Mouse (Mus musculus): ENCODE data around the gene Dazap1. TPM values are rescaled to one million over a fixed set of nuclear protein-coding genes. Genes with fewer than 3 reads are reported as not detected.

Dazap1 gene
- polyA plus RNA-seq, 1 experiment from 2014 or later = 44.3 TPM

GRCm38 (mm10) chr10:80252011-80252410, 9.3 kb upstream of the Dazap1 start:
- Histone ChIP-seq H3K27ac (no peak overlapping the region), H3K4me2 (no peak overlapping the region), H3K9ac (no peak overlapping the region), H3K4me3 (no peak overlapping the region), H3K4me1 (peaks cover 38% of the 10 kb centered on the region), H3K36me3 (peaks cover 58% of the 10 kb centered on the region), H3K27me3 (replicated peaks) (no peaks in the 10 kb centered on the region), H3K9me3 (replicated peaks) (no peaks in the 10 kb centered on the region)
- ATAC-seq = no peak

GRCm38 (mm10) chr10:80252493-80253274, 8.6 kb upstream of the Dazap1 start:
- H3K4me3 ChIP-seq = no peak overlapping the region
- H3K4me2 ChIP-seq = no peak overlapping the region
- 85% methylated on average over 11 of the region's 11 CpGs for WGBS (ENCODE audit: insufficient replicate concordance)
- H3K27ac ChIP-seq = no peak overlapping the region
- H3K27me3 ChIP-seq (replicated peaks) = no peaks in the 10 kb centered on the region
- no peak overlapping the region for H3K9ac ChIP-seq
- no peak for ATAC-seq
- no peaks in the 10 kb centered on the region for H3K9me3 ChIP-seq (replicated peaks)
- peaks cover 63% of the 10 kb centered on the region for H3K36me3 ChIP-seq
- peaks cover 34% of the 10 kb centered on the region for H3K4me1 ChIP-seq

- peaks cover 72% of the 10 kb centered on the region for H3K36me3 ChIP-seq
- 81% methylated on average over 6 of the region's 6 CpGs for WGBS (ENCODE audit: insufficient replicate concordance)
- H3K9ac ChIP-seq = no peak overlapping the region
- no peaks in the 10 kb centered on the region for H3K27me3 ChIP-seq (replicated peaks)
- H3K4me3 ChIP-seq = no peak overlapping the region
- no peak overlapping the region for H3K4me2 ChIP-seq
- peaks cover 34% of the 10 kb centered on the region for H3K4me1 ChIP-seq
- no peaks in the 10 kb centered on the region for H3K9me3 ChIP-seq (replicated peaks)
- H3K27ac ChIP-seq = no peak overlapping the region; the same call in 1 of the 2 replicates
- no peak for ATAC-seq
Observed at GRCm38 (mm10) chr10:80253551-80253950, 7.7 kb upstream of the Dazap1 start.

- no peaks in the 10 kb centered on the region for H3K9me3 ChIP-seq (replicated peaks)
- no peak overlapping the region for H3K4me2 ChIP-seq
- no peak overlapping the region for H3K9ac ChIP-seq
- no peak for ATAC-seq
- no peak overlapping the region for H3K27ac ChIP-seq
- peaks cover 43% of the 10 kb centered on the region for H3K4me1 ChIP-seq
- 90% methylated on average over 26 of the region's 26 CpGs for WGBS (ENCODE audit: insufficient replicate concordance)
- peaks cover 82% of the 10 kb centered on the region for H3K36me3 ChIP-seq
- no peak overlapping the region for H3K4me3 ChIP-seq
- H3K27me3 ChIP-seq (replicated peaks) = no peaks in the 10 kb centered on the region
Observed at GRCm38 (mm10) chr10:80254331-80255297, 6.7 kb upstream of the Dazap1 start.

GRCm38 (mm10) chr10:80255881-80256535, 5.3 kb upstream of the Dazap1 start:
- Histone ChIP-seq H3K4me3 (no peak overlapping the region), H3K4me1 (peaks cover 43% of the 10 kb centered on the region), H3K4me2 (no peak overlapping the region), H3K27ac (no peak overlapping the region), H3K9me3 (replicated peaks) (no peaks in the 10 kb centered on the region), H3K27me3 (replicated peaks) (no peaks in the 10 kb centered on the region), H3K9ac (no peak overlapping the region), H3K36me3 (peaks cover 82% of the 10 kb centered on the region)
- no peak for ATAC-seq
- 92% methylated on average over 5 of the region's 5 CpGs for WGBS (ENCODE audit: insufficient replicate concordance)

GRCm38 (mm10) chr10:80257936-80258335, 3.4 kb upstream of the Dazap1 start:
- no peak for ATAC-seq
- 0 out of 2 replicates have a peak overlapping the region, but pooled peaks have one; percentile 9 for H3K27ac ChIP-seq

GRCm38 (mm10) chr10:80258752-80259462, 2.4 kb upstream of the Dazap1 start:
- WGBS (ENCODE audit: insufficient replicate concordance) = 84% methylated on average over 14 of the region's 14 CpGs
- no peak overlapping the region for H3K4me3 ChIP-seq
- ATAC-seq = no peak
- no peak overlapping the region; the same call in 1 of the 2 replicates for H3K9ac ChIP-seq
- no peaks in the 10 kb centered on the region for H3K9me3 ChIP-seq (replicated peaks)
- peaks cover 60% of the 10 kb centered on the region for H3K4me1 ChIP-seq
- H3K36me3 ChIP-seq = peaks cover 55% of the 10 kb centered on the region
- H3K27ac ChIP-seq = no peak overlapping the region; the same call in 1 of the 2 replicates
- no peaks in the 10 kb centered on the region for H3K27me3 ChIP-seq (replicated peaks)
- peak overlapping the region; percentile 90; the same call in 1 of the 2 replicates for H3K4me2 ChIP-seq

More at GRCm38 (mm10) chr10:80257936-80258335, 3.4 kb upstream of the Dazap1 start:
- Histone ChIP-seq H3K36me3 (peaks cover 64% of the 10 kb centered on the region), H3K4me2 (no peak overlapping the region), H3K27me3 (replicated peaks) (no peaks in the 10 kb centered on the region), H3K9me3 (replicated peaks) (no peaks in the 10 kb centered on the region), H3K4me3 (no peak overlapping the region), H3K4me1 (peaks cover 52% of the 10 kb centered on the region), H3K9ac (no peak overlapping the region)
- 74% methylated on average over 2 of the region's 2 CpGs for WGBS (ENCODE audit: insufficient replicate concordance)

GRCm38 (mm10) chr10:80259463-80259805, 1.9 kb upstream of the Dazap1 start:
- peak overlapping the region; percentile 58 for H3K4me3 ChIP-seq
- H3K9me3 ChIP-seq (replicated peaks) = no peaks in the 10 kb centered on the region
- H3K27me3 ChIP-seq (replicated peaks) = no peaks in the 10 kb centered on the region
- H3K36me3 ChIP-seq = peaks cover 50% of the 10 kb centered on the region
- H3K27ac ChIP-seq = peak overlapping the region; percentile 94; the same call in 1 of the 2 replicates
- ATAC-seq = no peak
- H3K4me1 ChIP-seq = peaks cover 64% of the 10 kb centered on the region
- peak overlapping the region; percentile 72; the same call in 1 of the 2 replicates for H3K9ac ChIP-seq
- H3K4me2 ChIP-seq = peak overlapping the region; percentile 90
- WGBS (ENCODE audit: insufficient replicate concordance) = 76% methylated on average over 6 of the region's 6 CpGs

GRCm38 (mm10) chr10:80259861-80260641, 1.2 kb upstream of the Dazap1 start:
- Histone ChIP-seq H3K27me3 (replicated peaks) (no peaks in the 10 kb centered on the region), H3K4me2 (peak overlapping the region; percentile 90), H3K36me3 (peaks cover 43% of the 10 kb centered on the region), H3K9me3 (replicated peaks) (no peaks in the 10 kb centered on the region), H3K27ac (peak overlapping the region; percentile 94), H3K4me3 (peak overlapping the region; percentile 58), H3K4me1 (peaks cover 65% of the 10 kb centered on the region), H3K9ac (peak overlapping the region; percentile 72)
- 14% methylated on average over 19 of the region's 19 CpGs for WGBS (ENCODE audit: insufficient replicate concordance)
- no peak for ATAC-seq

GRCm38 (mm10) chr10:80261585-80261968, 291 bp downstream of the Dazap1 start:
- peaks cover 75% of the 10 kb centered on the region for H3K4me1 ChIP-seq
- 0% methylated on average over 14 of the region's 14 CpGs for WGBS (ENCODE audit: insufficient replicate concordance)
- ATAC-seq = peak; percentile 63

More at GRCm38 (mm10) chr10:80261585-80261968, 291 bp downstream of the Dazap1 start:
- Histone ChIP-seq H3K27me3 (replicated peaks) (no peaks in the 10 kb centered on the region), H3K9me3 (replicated peaks) (no peaks in the 10 kb centered on the region), H3K36me3 (peaks cover 31% of the 10 kb centered on the region), H3K27ac (peak overlapping the region; percentile 94), H3K9ac (peak overlapping the region; percentile 71), H3K4me3 (peak overlapping the region; percentile 58), H3K4me2 (peak overlapping the region; percentile 90)
